Mouse (Mus musculus) heart, adult 2 months (tissue): ENCODE measurements around the gene Trpc7. TPM values are rescaled to one million over a fixed set of nuclear protein-coding genes. Genes with fewer than 3 reads are reported as not detected.

Experiments
- DNase-seq, 2 experiments: peaks; one replicate each; pipeline ENCODE4 v3.0.0; 2021
- H3K27ac ChIP-seq: fragments of 200-600 bp; 2 replicates; pipeline ENCODE4 v1.8.1; 2022
- H3K27me3 ChIP-seq: fragments of 200-500 bp; 2 replicates; pipeline ENCODE4 v1.6.1; 2012; ENCODE audit warnings: mild to moderate bottlenecking, low read length, inconsistent platforms, mixed read lengths; ENCODE audit not compliant: control insufficient read depth, insufficient read depth
- H3K36me3 ChIP-seq: fragments of 200-500 bp; 2 replicates; pipeline ENCODE4 v1.6.1; 2012; ENCODE audit warnings: low read length, inconsistent platforms; ENCODE audit not compliant: control insufficient read depth, insufficient read depth
- H3K4me1 ChIP-seq: fragments of 200-500 bp; 2 replicates; pipeline ENCODE4 v1.6.1; 2011; ENCODE audit warnings: low read length; ENCODE audit not compliant: control insufficient read depth, insufficient read depth
- H3K4me3 ChIP-seq: fragments of 200-600 bp; 2 replicates; pipeline ENCODE4 v1.8.1; 2022
- H3K79me2 ChIP-seq: fragments of 200-500 bp; replicated peaks from 2 replicates; pipeline ENCODE4 v1.6.1; 2012; ENCODE audit warnings: mild to moderate bottlenecking, inconsistent platforms, low read length, moderate library complexity, mixed read lengths; ENCODE audit not compliant: control insufficient read depth, insufficient read depth
- H3K9ac ChIP-seq: fragments of 200-500 bp; 2 replicates; pipeline ENCODE4 v1.6.1; 2012; ENCODE audit warnings: low read depth, mild to moderate bottlenecking, control low read depth, inconsistent platforms, low read length, mixed read lengths
- CTCF ChIP-seq: fragments of 200-600 bp; IDR thresholded peaks from 2 replicates; pipeline ENCODE4 v1.8.1; 2022; ENCODE audit warnings: antibody characterized with exemption, mild to moderate bottlenecking, moderate library complexity
- EP300 ChIP-seq: fragments of 200-500 bp; IDR thresholded peaks from 2 replicates; pipeline ENCODE4 v1.6.1; 2011; ENCODE audit warnings: low read depth, low read length, control low read depth; ENCODE audit not compliant: insufficient read depth
- POLR2A ChIP-seq: fragments of 200-500 bp; IDR thresholded peaks from 2 replicates; pipeline ENCODE4 v1.6.1; 2011; ENCODE audit warnings: mild to moderate bottlenecking, low read depth, low read length, control low read depth; ENCODE audit not compliant: insufficient read depth
- WGBS: fragments of 180-500 bp; shearing (Covaris S2); methylation state at CpG from one replicate; pipeline ENCODE4 v1.1.7; 2018; 5-methylcytosine and 5-hydroxymethylcytosine counted together
- intact Hi-C: fragments of 180-260 bp; cut with DNase I; formaldehyde crosslinking; loops from one replicate; pipeline ENCODE4 v1.15.1; 2025
- polyA plus RNA-seq: library from polyadenylated mRNA; depleted of rRNA; stranded (reverse); fragments of >200 nt; gene quantifications from 2 replicates; pipeline ENCODE4 v1.2.3, GENCODE M21; 2012
- total RNA-seq, 2 experiments: library from RNA; stranded (reverse); gene quantifications; 2 replicates each; pipeline ENCODE4 v1.2.3; 2021

Trpc7 gene
- total and polyA plus RNA-seq, 3 experiments, result not detected

GRCm38 (mm10) chr13:56914721-56915120 lies 18.9 kb upstream of the Trpc7 start:
- Histone ChIP-seq H3K4me1 (no peaks in the 10 kb centered on the region), H3K79me2 (no peaks in the 10 kb centered on the region), H3K27me3 (no peaks in the 10 kb centered on the region), H3K36me3 (no peaks in the 10 kb centered on the region), H3K9ac (no peak overlapping the region), H3K27ac (no peak overlapping the region), H3K4me3 (no peak overlapping the region)
- no peak for TF ChIP-seq POLR2A
- intact Hi-C loops, result no loop called here
- 75% methylated on average over 7 of the region's 7 CpGs for WGBS
- no peak for DNase-seq

GRCm38 (mm10) chr13:56911093-56911492 lies 15.3 kb upstream of the Trpc7 start:
- Histone ChIP-seq H3K4me3 (no peak overlapping the region), H3K9ac (no peak overlapping the region), H3K79me2 (no peaks in the 10 kb centered on the region), H3K36me3 (no peaks in the 10 kb centered on the region), H3K27ac (no peak overlapping the region), H3K27me3 (no peaks in the 10 kb centered on the region), H3K4me1 (no peaks in the 10 kb centered on the region)
- WGBS, result 78% methylated on average over 12 of the region's 12 CpGs
- intact Hi-C loops, result no loop called here
- DNase-seq, result no peak
- TF ChIP-seq POLR2A, result no peak
- no peak for TF ChIP-seq EP300
- no peak for TF ChIP-seq CTCF

GRCm38 (mm10) chr13:56895386-56895785 lies 407 bp downstream of the Trpc7 start:
- intact Hi-C loops, result no loop called here
- TF ChIP-seq CTCF (no peak), POLR2A (no peak), EP300 (no peak)
- peak; percentile 13 to 63 for DNase-seq

GRCm38 (mm10) chr13:56894543-56894942 lies 1.2 kb downstream of the Trpc7 start:
- no peaks in the 10 kb centered on the region for H3K27me3 ChIP-seq
- intact Hi-C loops, result no loop called here

More at GRCm38 (mm10) chr13:56895386-56895785, 407 bp downstream of the Trpc7 start:
- no peaks in the 10 kb centered on the region for H3K36me3 ChIP-seq
- no peak overlapping the region for H3K9ac ChIP-seq
- H3K4me3 ChIP-seq, result no peak overlapping the region
- WGBS, result 6% methylated on average over 17 of the region's 17 CpGs
- no peaks in the 10 kb centered on the region for H3K4me1 ChIP-seq
- H3K27ac ChIP-seq, result no peak overlapping the region
- H3K27me3 ChIP-seq, result no peaks in the 10 kb centered on the region
- H3K79me2 ChIP-seq, result no peaks in the 10 kb centered on the region

GRCm38 (mm10) chr13:56889888-56890287 lies 5.9 kb downstream of the Trpc7 start:
- Histone ChIP-seq H3K27ac (no peak overlapping the region), H3K36me3 (no peaks in the 10 kb centered on the region), H3K9ac (no peak overlapping the region), H3K27me3 (no peaks in the 10 kb centered on the region), H3K4me3 (no peak overlapping the region), H3K79me2 (no peaks in the 10 kb centered on the region), H3K4me1 (no peaks in the 10 kb centered on the region)
- WGBS, result 74% methylated on average over 7 of the region's 7 CpGs
- no peak for DNase-seq
- intact Hi-C loops, result no loop called here
- TF ChIP-seq POLR2A, result no peak

More at GRCm38 (mm10) chr13:56894543-56894942, 1.2 kb downstream of the Trpc7 start:
- DNase-seq, result no peak
- no peaks in the 10 kb centered on the region for H3K4me1 ChIP-seq
- H3K4me3 ChIP-seq, result no peak overlapping the region
- H3K36me3 ChIP-seq, result no peaks in the 10 kb centered on the region
- no peak overlapping the region for H3K27ac ChIP-seq
- H3K79me2 ChIP-seq, result no peaks in the 10 kb centered on the region
- H3K9ac ChIP-seq, result no peak overlapping the region
- 80% methylated on average over 5 of the region's 5 CpGs for WGBS
- TF ChIP-seq CTCF (no peak), EP300 (no peak), POLR2A (no peak)

GRCm38 (mm10) chr13:56882931-56883330 lies 12.9 kb downstream of the Trpc7 start:
- DNase-seq, result no peak
- Histone ChIP-seq H3K36me3 (no peaks in the 10 kb centered on the region), H3K79me2 (no peaks in the 10 kb centered on the region), H3K9ac (no peak overlapping the region), H3K4me1 (no peaks in the 10 kb centered on the region), H3K27me3 (no peaks in the 10 kb centered on the region), H3K4me3 (no peak overlapping the region), H3K27ac (no peak overlapping the region)
- WGBS, result 81% methylated on average over 12 of the region's 12 CpGs
- intact Hi-C loops, result no loop called here
- TF ChIP-seq CTCF, result no peak
- no peak for TF ChIP-seq EP300
- no peak for TF ChIP-seq POLR2A
